Mouse (Mus musculus): Measurements from ENCODE around the gene Rps3. TPM values are rescaled to one million over a fixed set of nuclear protein-coding genes. Genes with fewer than 3 reads are reported as not detected.

The Rps3 gene
- polyA plus RNA-seq (2012; rRNA removed) = 859 and 869 TPM in 2 replicates

GRCm38 (mm10) chr7:99483271-99483923, at the start of gene Rps3:
TSS of gene Rps3 (minus strand) at chr7:99483738.

GRCm38 (mm10) chr7:99465811-99466210, 17.7 kb downstream of the Rps3 start, which contains the start of gene Klhl35:
TSS of gene Klhl35 (plus strand) at chr7:99466004.

Other genes starting within 250 kb of the Rps3 start
- 1.4 and 1.8 TPM in 2 replicates for gene Mogat2, start 245.1 kb downstream of the Rps3 start, polyA plus RNA-seq (2012; rRNA removed)
- 104 and 112 TPM in 2 replicates for gene Map6, start 216.3 kb downstream of the Rps3 start, polyA plus RNA-seq (2012; rRNA removed)
- gene Serpinh1, start 130.5 kb downstream of the Rps3 start, polyA plus RNA-seq (2012; rRNA removed) = 272 and 525 TPM in 2 replicates
- gene Gdpd5, start 102.3 kb downstream of the Rps3 start, polyA plus RNA-seq (2012; rRNA removed) = 39.6 and 46.2 TPM in 2 replicates
- gene Klhl35, start 17.7 kb downstream of the Rps3 start, polyA plus RNA-seq (2012; rRNA removed) = 13.4 and 15.2 TPM in 2 replicates
- gene Arrb1, start 51.7 kb upstream of the Rps3 start, polyA plus RNA-seq (2012; rRNA removed) = 41.2 and 42.0 TPM in 2 replicates
- gene Tpbgl, start 143.4 kb upstream of the Rps3 start, polyA plus RNA-seq (2012; rRNA removed) = 0.69 and 1.7 TPM in 2 replicates
- 6.0 and 6.2 TPM in 2 replicates for gene Slco2b1, start 227.6 kb upstream of the Rps3 start, polyA plus RNA-seq (2012; rRNA removed)
- gene Olfr520, start 246.5 kb upstream of the Rps3 start, polyA plus RNA-seq (2012; rRNA removed) = 0.13 TPM in 1 of 2 replicates, not detected in the other